Mouse (Mus musculus) embryonic fibroblast, embryonic 13.5 days (primary cell): ENCODE data around the gene Arl4c. TPM values are rescaled to one million over a fixed set of nuclear protein-coding genes. Genes with fewer than 3 reads are reported as not detected.

Experiments
- H3K27ac ChIP-seq: 2 replicates; pipeline ENCODE4 v1.5.1; 2012; ENCODE audit warnings: low read length, control low read depth, inconsistent platforms; ENCODE audit not compliant: insufficient read depth
- H3K4me1 ChIP-seq: 2 replicates; pipeline ENCODE4 v1.6.1; 2011; ENCODE audit warnings: low read length; ENCODE audit not compliant: control insufficient read depth, insufficient read depth
- H3K4me3 ChIP-seq: 2 replicates; pipeline ENCODE4 v1.5.1; 2011; ENCODE audit warnings: mild to moderate bottlenecking, control low read depth, low read length; ENCODE audit not compliant: insufficient read depth
- CTCF ChIP-seq: IDR thresholded peaks from 2 replicates; pipeline ENCODE4 v1.5.1; 2011; ENCODE audit warnings: mild to moderate bottlenecking, control low read depth, low read length, moderate library complexity, borderline replicate concordance; ENCODE audit not compliant: insufficient read depth
- POLR2A ChIP-seq: IDR thresholded peaks from 2 replicates; pipeline ENCODE4 v1.6.1; 2011; ENCODE audit warnings: low read depth, mild to moderate bottlenecking, control low read depth, low read length, moderate library complexity
- polyA plus RNA-seq: library from polyadenylated mRNA; stranded (reverse); fragments of >200 nt; gene quantifications from 2 replicates; pipeline ENCODE4 v1.2.4, GENCODE M21; 2011; ENCODE audit warnings: low read depth; ENCODE audit not compliant: missing spikeins, insufficient read length

The Arl4c gene
- polyA plus RNA-seq, 1 experiment = 36.4 TPM

- H3K4me1 ChIP-seq = no peaks in the 10 kb centered on the region
- no peak for TF ChIP-seq POLR2A
- TF ChIP-seq CTCF = no peak
- no peak overlapping the region for H3K4me3 ChIP-seq
- no peak overlapping the region for H3K27ac ChIP-seq
These were observed 50.4 kb downstream of the Arl4c start for GRCm38 (mm10) chr1:88651668-88652067.

GRCm38 (mm10) chr1:88648742-88649141, 53.3 kb downstream of the Arl4c start:
- no peak for TF ChIP-seq POLR2A
- TF ChIP-seq CTCF = no peak
- Histone ChIP-seq H3K27ac (no peak overlapping the region), H3K4me1 (no peaks in the 10 kb centered on the region), H3K4me3 (no peak overlapping the region)

GRCm38 (mm10) chr1:88645599-88646119, 56.4 kb downstream of the Arl4c start:
- H3K4me3 ChIP-seq = no peak overlapping the region

DNA sequence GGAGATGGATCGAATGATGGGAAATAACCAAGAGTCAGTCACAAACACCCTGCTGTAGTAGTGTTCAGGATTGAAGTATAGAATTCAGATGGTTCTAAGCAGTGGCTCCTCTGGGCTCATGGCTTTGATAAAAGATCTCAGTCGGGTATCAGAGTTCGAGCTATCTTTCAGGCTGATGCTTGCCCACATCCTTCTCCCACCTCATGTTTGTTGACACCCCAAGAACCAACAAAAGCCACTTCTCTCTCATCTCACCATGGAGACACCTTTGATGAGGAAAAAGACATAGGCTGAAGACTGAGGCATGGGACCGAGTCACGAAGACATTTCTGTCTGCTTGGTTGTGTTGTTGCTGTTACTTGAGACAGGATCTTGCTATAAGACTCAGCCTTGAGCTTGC, 57.6 kb downstream of the Arl4c start:
- TF ChIP-seq POLR2A (no peak), CTCF (no peak)
- Histone ChIP-seq H3K27ac (no peak overlapping the region), H3K4me1 (peaks cover 10% of the 10 kb centered on the region), H3K4me3 (no peak overlapping the region)

More at GRCm38 (mm10) chr1:88645599-88646119, 56.4 kb downstream of the Arl4c start:
- Histone ChIP-seq H3K27ac (no peak overlapping the region), H3K4me1 (no peaks in the 10 kb centered on the region)
- TF ChIP-seq CTCF (no peak), POLR2A (no peak)

GRCm38 (mm10) chr1:88643181-88643823, 58.7 kb downstream of the Arl4c start:
- H3K4me1 ChIP-seq = peaks cover 11% of the 10 kb centered on the region
- no peak overlapping the region for H3K4me3 ChIP-seq
- TF ChIP-seq POLR2A = no peak
- TF ChIP-seq CTCF = no peak
- H3K27ac ChIP-seq = no peak overlapping the region

- TF ChIP-seq POLR2A (no peak), CTCF (no peak)
These were observed 59.3 kb downstream of the Arl4c start for GRCm38 (mm10) chr1:88642735-88643134.

GRCm38 (mm10) chr1:88641678-88642215, 60.3 kb downstream of the Arl4c start:
- H3K4me3 ChIP-seq = no peak overlapping the region
- H3K27ac ChIP-seq = no peak overlapping the region
- TF ChIP-seq CTCF = no peak
- no peak for TF ChIP-seq POLR2A
- H3K4me1 ChIP-seq = peaks cover 11% of the 10 kb centered on the region

More at GRCm38 (mm10) chr1:88642735-88643134, 59.3 kb downstream of the Arl4c start:
- Histone ChIP-seq H3K27ac (no peak overlapping the region), H3K4me3 (no peak overlapping the region), H3K4me1 (peaks cover 11% of the 10 kb centered on the region)

GRCm38 (mm10) chr1:88641194-88641593, 60.8 kb downstream of the Arl4c start:
- Histone ChIP-seq H3K4me1 (peaks cover 11% of the 10 kb centered on the region), H3K4me3 (no peak overlapping the region), H3K27ac (no peak overlapping the region)
- TF ChIP-seq CTCF (no peak), POLR2A (no peak)

DNA sequence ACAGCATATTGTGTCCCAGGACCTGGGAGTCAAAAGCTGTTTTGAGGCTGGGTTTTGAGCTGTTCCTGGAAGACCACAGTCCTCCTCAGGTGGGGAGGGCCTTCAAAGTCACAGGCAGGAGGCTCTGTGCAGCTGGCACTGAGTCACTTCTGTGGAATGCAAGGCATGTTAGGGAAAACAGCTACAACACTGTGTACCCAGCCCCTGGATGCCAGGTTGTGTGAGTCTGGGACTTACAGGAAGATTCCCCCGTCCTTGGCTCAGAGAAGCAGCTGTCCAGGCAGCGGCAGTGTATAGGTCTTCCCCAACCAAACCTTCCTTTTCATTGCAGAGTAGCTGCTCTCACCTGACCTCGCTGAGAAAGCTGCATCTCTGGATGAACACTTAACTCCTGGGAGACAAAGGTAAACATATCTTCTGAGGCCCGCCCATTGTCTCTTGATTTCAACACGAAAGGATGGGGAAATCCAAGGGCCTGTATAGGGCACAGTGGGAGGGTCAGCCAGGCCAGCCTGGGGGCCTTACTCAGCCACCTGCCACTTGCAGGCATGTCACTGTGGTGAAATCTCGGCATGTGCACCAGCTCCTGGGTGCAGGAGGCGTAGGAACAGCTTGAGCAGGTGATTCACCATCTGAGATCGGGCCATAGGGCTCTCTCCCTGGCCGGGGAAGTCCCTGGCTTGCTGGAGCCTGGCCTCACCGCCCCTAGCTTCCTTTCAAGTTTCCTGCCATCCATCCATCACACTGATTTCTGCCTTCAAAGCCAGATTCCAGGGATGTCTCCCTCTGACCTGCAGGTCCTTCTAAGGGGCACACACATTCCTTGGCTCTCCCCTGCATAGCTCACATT, 62.4 kb downstream of the Arl4c start:
- H3K4me1 ChIP-seq = peaks cover 11% of the 10 kb centered on the region
- H3K4me3 ChIP-seq = no peak overlapping the region
- TF ChIP-seq CTCF = no peak
- no peak for TF ChIP-seq POLR2A
- no peak overlapping the region for H3K27ac ChIP-seq
